Mouse (Mus musculus) myocyte (in vitro differentiated cells): ENCODE data around the gene Prps1l3. TPM values are rescaled to one million over a fixed set of nuclear protein-coding genes. Genes with fewer than 3 reads are reported as not detected.
A peak's percentile ranks its signal among the peaks of the same experiment; 100 is the strongest.

Source experiments
- H3K27me3 ChIP-seq: one replicate; pipeline ENCODE4 v1.6.1; 2011; ENCODE audit not compliant: control insufficient read depth, insufficient read depth, insufficient read length
- H3K36me3 ChIP-seq: one replicate; pipeline ENCODE4 v1.6.1; 2011; ENCODE audit not compliant: control insufficient read depth, insufficient read depth
- H3K4me2 ChIP-seq: one replicate; pipeline ENCODE4 v1.6.1; 2011; ENCODE audit warnings: low read depth, control low read depth
- H3K4me3 ChIP-seq: one replicate; pipeline ENCODE4 v1.5.1; 2011; ENCODE audit warnings: mild to moderate bottlenecking, control low read depth, moderate library complexity
- H3K79me2 ChIP-seq: one replicate; pipeline ENCODE4 v1.6.1; 2011; ENCODE audit not compliant: control insufficient read depth, insufficient read depth
- H3ac ChIP-seq: one replicate; pipeline ENCODE4 v1.6.1; 2011; ENCODE audit not compliant: control insufficient read depth, insufficient read length
- CEBPB ChIP-seq: IDR thresholded peaks from 2 replicates; pipeline ENCODE4 v1.6.1; 2011; ENCODE audit warnings: mild to moderate bottlenecking, moderate library complexity; ENCODE audit not compliant: poor library complexity, insufficient read depth, severe bottlenecking
- E2F4 ChIP-seq: IDR thresholded peaks from one replicate; pipeline ENCODE4 v1.6.1; 2011; ENCODE audit warnings: mild to moderate bottlenecking, control low read depth, moderate library complexity; ENCODE audit not compliant: insufficient read depth
- MAX ChIP-seq: IDR thresholded peaks from one replicate; pipeline ENCODE4 v1.6.1; 2011; ENCODE audit warnings: low read depth, mild to moderate bottlenecking, control low read depth
- MYOD1 ChIP-seq, 3 experiments: IDR thresholded peaks; one replicate each; pipeline ENCODE4 v1.6.1; 2011; ENCODE audit warnings: control low read depth in 2 of 3, low read depth in 2 of 3, mild to moderate bottlenecking in 2 of 3, moderate library complexity in 1 of 3; ENCODE audit not compliant: insufficient read length in 2 of 3, control insufficient read depth in 1 of 3
- MYOG ChIP-seq, 3 experiments: IDR thresholded peaks; one replicate each; pipeline ENCODE4 v1.6.1; 2011; ENCODE audit warnings: control low read depth in 2 of 3, low read depth in 2 of 3, mild to moderate bottlenecking in 2 of 3; ENCODE audit not compliant: insufficient read length in 2 of 3, control insufficient read depth in 1 of 3, insufficient read depth in 1 of 3
- POLR2A ChIP-seq: IDR thresholded peaks from one replicate; pipeline ENCODE4 v1.6.1; 2011; ENCODE audit warnings: low read depth, mild to moderate bottlenecking, control low read depth, moderate library complexity; ENCODE audit not compliant: insufficient read length
- POLR2AphosphoS2 ChIP-seq: IDR thresholded peaks from one replicate; pipeline ENCODE4 v1.6.1; 2011; ENCODE audit warnings: low read depth, control low read depth; ENCODE audit not compliant: insufficient read length
- REST ChIP-seq: IDR thresholded peaks from one replicate; pipeline ENCODE4 v1.6.1; 2011; ENCODE audit warnings: mild to moderate bottlenecking, control low read depth, moderate library complexity; ENCODE audit not compliant: insufficient read depth, insufficient read length
- SRF ChIP-seq: IDR thresholded peaks from one replicate; pipeline ENCODE4 v1.6.1; 2011; ENCODE audit warnings: low read depth; ENCODE audit not compliant: control insufficient read depth, insufficient read length
- TCF12 ChIP-seq: IDR thresholded peaks from one replicate; pipeline ENCODE4 v1.6.1; 2011; ENCODE audit warnings: mild to moderate bottlenecking, control low read depth; ENCODE audit not compliant: poor library complexity, insufficient read depth, severe bottlenecking
- TCF3 ChIP-seq: IDR thresholded peaks from one replicate; pipeline ENCODE4 v1.6.1; 2011; ENCODE audit warnings: low read depth, control low read depth; ENCODE audit not compliant: insufficient read length
- USF1 ChIP-seq: IDR thresholded peaks from one replicate; pipeline ENCODE4 v1.6.1; 2011; ENCODE audit warnings: low read depth, mild to moderate bottlenecking, control low read depth, moderate library complexity
- polyA plus RNA-seq: library from polyadenylated mRNA; unstranded; fragments of >200 nt; fragmentation: generic; extraction: Trizol; gene quantifications from one replicate; pipeline ENCODE4 v1.2.1, GENCODE M21; 2012; ENCODE audit warnings: missing spikeins

Gene Prps1l3
- 10.5 TPM for polyA plus RNA-seq

DNA sequence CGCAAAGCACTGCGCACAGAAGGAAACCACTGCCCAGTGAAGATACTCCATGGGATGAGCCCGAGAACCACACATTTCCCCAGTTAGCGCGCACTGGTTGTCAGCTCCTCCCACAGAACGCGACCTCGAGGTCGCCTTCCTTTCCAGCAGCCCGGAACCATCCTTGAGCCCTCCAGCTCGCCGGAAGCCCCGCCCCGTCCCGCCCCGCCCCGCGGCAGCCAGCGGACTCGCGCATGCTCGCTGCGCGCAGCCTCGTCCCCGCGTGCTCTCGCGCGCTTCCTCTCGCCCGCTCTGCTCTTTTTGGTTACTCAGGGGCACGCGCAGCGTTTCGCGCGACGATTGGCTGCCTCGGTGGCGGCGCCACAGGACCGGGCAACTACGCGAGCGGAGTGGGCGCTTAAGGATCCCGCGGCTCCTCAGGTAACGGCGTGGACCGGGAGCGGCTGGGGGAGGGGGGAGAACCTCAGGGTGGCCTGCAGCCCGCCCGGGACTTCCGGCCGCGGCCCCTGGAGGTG lies at the start of gene Prps1l3, which contains the start of gene Mipol1:
Gene Prps1l3, plus strand, starts transcription at position 221 of the 515 bp plus-strand sequence.
Gene Mipol1, plus strand, starts transcription at position 236 of the 515 bp plus-strand sequence.
- H3K79me2 ChIP-seq: peaks cover 46% of the 10 kb centered on the region
- H3K27me3 ChIP-seq: no peaks in the 10 kb centered on the region
- peak within 1 kb of the TSS; percentile 70 for H3ac ChIP-seq
- H3K4me3 ChIP-seq: peak within 1 kb of the TSS; percentile 64
- H3K36me3 ChIP-seq: no peaks in the 10 kb centered on the region
- TF ChIP-seq MYOD1 (IDR thresholded peaks at IDR 0.05; ENCODE audit: control insufficient read depth in 1 of 3, insufficient read length in 2 of 3, low read depth in 2 of 3): no peak
- no peak for TF ChIP-seq MAX
- TF ChIP-seq MYOG (IDR thresholded peaks at IDR 0.05; ENCODE audit: control insufficient read depth in 1 of 3, insufficient read depth in 1 of 3, insufficient read length in 2 of 3, low read depth in 2 of 3): peak in 1 of 3 experiments; percentile 16
- TF ChIP-seq SRF: peak; percentile 44
- no peak for TF ChIP-seq CEBPB
- TF ChIP-seq USF1: no peak
- no peak for TF ChIP-seq REST
- TF ChIP-seq TCF3: no peak
- TF ChIP-seq POLR2A: peak; percentile 75
- peak; percentile 72 for TF ChIP-seq POLR2AphosphoS2
- TF ChIP-seq TCF12: no peak
- TF ChIP-seq E2F4: peak; percentile 28
- peak within 1 kb of the TSS; percentile 98 for H3K4me2 ChIP-seq

GRCm38 (mm10) chr12:57184401-57185147 lies 45.6 kb upstream of the Prps1l3 start:
- Histone ChIP-seq H3K4me2 (no peak overlapping the region), H3K4me3 (no peak overlapping the region), H3K36me3 (no peaks in the 10 kb centered on the region), H3K27me3 (no peaks in the 10 kb centered on the region), H3ac (no peak overlapping the region), H3K79me2 (no peaks in the 10 kb centered on the region)
- TF ChIP-seq TCF12: no peak
- no peak for TF ChIP-seq POLR2A

GRCm38 (mm10) chr12:57185475-57185874 lies 44.7 kb upstream of the Prps1l3 start:
- Histone ChIP-seq H3ac (no peak overlapping the region), H3K36me3 (no peaks in the 10 kb centered on the region), H3K4me3 (no peak overlapping the region), H3K79me2 (no peaks in the 10 kb centered on the region), H3K27me3 (no peaks in the 10 kb centered on the region), H3K4me2 (no peak overlapping the region)
- no peak for TF ChIP-seq POLR2A
- no peak for TF ChIP-seq CEBPB
- no peak for TF ChIP-seq MYOG (IDR thresholded peaks at IDR 0.05; ENCODE audit: control insufficient read depth in 1 of 3, insufficient read depth in 1 of 3, insufficient read length in 2 of 3, low read depth in 2 of 3)
- no peak for TF ChIP-seq REST
- TF ChIP-seq POLR2AphosphoS2: no peak
- no peak for TF ChIP-seq USF1
- TF ChIP-seq MAX: no peak

GRCm38 (mm10) chr12:57186126-57186525 lies 44.1 kb upstream of the Prps1l3 start:
- H3K27me3 ChIP-seq: no peaks in the 10 kb centered on the region
- H3K79me2 ChIP-seq: no peaks in the 10 kb centered on the region
- no peak overlapping the region for H3K4me3 ChIP-seq
- no peaks in the 10 kb centered on the region for H3K36me3 ChIP-seq
- TF ChIP-seq SRF (no peak), USF1 (no peak), E2F4 (no peak), CEBPB (no peak), POLR2AphosphoS2 (no peak), TCF3 (no peak), REST (no peak), POLR2A (no peak), TCF12 (no peak)
- H3ac ChIP-seq: no peak overlapping the region
- no peak overlapping the region for H3K4me2 ChIP-seq

- no peak overlapping the region for H3K4me3 ChIP-seq
- H3ac ChIP-seq: no peak overlapping the region
- H3K4me2 ChIP-seq: no peak overlapping the region
- H3K27me3 ChIP-seq: no peaks in the 10 kb centered on the region
- H3K79me2 ChIP-seq: no peaks in the 10 kb centered on the region
- TF ChIP-seq TCF12 (no peak), E2F4 (no peak), TCF3 (no peak), MYOG (IDR thresholded peaks at IDR 0.05; ENCODE audit: control insufficient read depth in 1 of 3, insufficient read depth in 1 of 3, insufficient read length in 2 of 3, low read depth in 2 of 3) (no peak), POLR2A (no peak), CEBPB (no peak), MAX (no peak), MYOD1 (IDR thresholded peaks at IDR 0.05; ENCODE audit: control insufficient read depth in 1 of 3, insufficient read length in 2 of 3, low read depth in 2 of 3) (no peak), SRF (no peak), USF1 (no peak), REST (no peak), POLR2AphosphoS2 (no peak)
- H3K36me3 ChIP-seq: no peaks in the 10 kb centered on the region
Observed at GRCm38 (mm10) chr12:57187032-57187431, 43.2 kb upstream of the Prps1l3 start.
